Mouse (Mus musculus) cerebellum, adult (tissue): ENCODE measurements around the gene Dhcr7.

ENCODE experiments used
- ATAC-seq: cut with Nextera tagmentation; 2 replicates; pipeline ENCODE4 v1.9.2; 2017; ENCODE audit warnings: mild to moderate bottlenecking, moderate library complexity, mixed read lengths; ENCODE audit not compliant: insufficient number of reproducible peaks, low FRiP score, low TSS enrichment

Dhcr7 gene

DNA sequence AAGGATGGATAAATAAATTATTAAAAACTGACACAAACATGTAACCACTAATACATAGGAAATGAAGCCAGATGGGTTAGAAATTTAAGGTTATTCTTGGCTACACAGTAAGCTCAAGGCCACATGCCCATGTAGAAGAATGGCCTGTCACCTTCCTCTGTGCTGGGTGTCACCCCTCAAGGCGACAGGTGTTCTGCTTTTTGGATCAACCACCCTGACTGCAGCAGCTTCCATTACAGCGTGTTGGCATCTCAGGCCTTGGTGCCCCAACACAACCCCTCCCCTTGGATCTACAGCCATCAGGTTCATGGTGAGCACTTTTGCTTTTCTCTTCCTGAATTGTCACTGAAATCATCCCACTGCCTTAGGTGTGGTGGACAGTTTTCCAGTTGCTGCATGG lies 9.7 kb downstream of the Dhcr7 start:
- no peak for ATAC-seq

DNA sequence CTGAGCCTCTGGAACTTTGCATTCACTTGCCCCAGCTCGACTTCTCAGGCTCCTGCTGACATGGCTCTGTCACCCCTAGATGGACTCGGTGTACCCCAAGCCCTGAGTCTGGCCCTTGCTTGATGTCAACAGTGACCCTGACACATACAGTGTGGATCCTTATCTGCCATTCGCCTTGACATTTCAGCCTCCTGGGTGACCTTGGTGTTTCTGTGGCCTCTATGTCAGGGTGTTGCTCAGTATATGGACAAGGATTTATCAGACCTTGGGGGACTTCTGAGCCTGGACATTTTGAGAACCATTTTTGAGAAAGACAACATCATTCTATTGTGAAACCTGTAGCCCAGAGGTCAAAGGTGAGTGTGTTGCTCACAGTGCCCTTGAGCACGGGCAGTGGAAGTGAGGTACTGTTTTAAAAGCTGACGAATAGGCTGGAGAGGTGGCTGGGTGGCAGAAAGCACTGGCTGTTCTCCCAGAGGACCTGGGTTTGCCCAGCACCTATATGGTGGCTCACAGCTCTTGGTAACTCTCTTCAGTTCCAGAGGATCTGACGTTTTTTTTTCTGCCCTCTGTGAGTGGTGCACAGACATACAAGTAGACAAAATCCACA lies 10.7 kb downstream of the Dhcr7 start:
- no peak for ATAC-seq

DNA sequence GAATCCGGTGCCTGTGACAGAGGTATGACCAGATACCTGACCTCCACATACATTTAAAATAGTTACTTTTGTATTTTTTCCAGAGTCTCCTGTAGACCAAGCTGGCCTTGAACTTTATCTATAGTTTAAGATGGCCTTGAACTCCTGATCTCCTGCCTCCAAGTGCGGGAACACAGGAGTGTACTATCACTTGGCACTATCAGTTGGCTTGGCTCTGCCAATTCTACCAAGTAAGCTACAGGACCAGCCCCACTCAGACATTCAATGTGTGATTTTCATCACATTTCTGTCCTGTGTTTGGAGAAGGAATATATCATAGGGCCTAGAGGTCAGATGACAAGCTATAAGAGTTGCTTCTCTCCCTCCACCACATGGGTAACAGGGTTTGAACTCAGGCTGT lies 11.4 kb downstream of the Dhcr7 start:
- no peak for ATAC-seq

GRCm38 (mm10) chr7:143834972-143835371 lies 12.0 kb downstream of the Dhcr7 start:
- ATAC-seq = no peak

- ATAC-seq = no peak
Measured at GRCm38 (mm10) chr7:143837705-143838358, 14.9 kb downstream of the Dhcr7 start.

DNA sequence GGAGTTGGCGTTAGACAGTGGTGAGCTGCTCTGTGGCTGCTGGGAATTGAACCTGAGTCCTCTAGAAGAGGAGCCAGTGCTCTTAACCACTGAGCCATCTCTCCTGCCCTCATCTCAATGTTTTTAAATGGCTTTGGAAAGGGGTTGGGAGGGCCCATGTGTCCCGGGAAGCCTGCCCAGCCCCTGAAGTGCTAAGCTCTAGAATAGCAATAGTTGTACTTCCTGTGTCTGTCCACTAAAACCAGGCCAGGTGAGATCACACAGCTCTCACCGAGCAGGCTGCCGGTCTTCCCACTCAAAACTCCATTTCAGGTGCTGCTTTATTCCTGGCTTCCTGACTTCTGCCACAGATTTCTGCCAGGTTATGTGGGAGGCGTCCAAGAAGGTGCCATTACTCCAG lies 17.2 kb downstream of the Dhcr7 start:
- ATAC-seq = no peak

DNA sequence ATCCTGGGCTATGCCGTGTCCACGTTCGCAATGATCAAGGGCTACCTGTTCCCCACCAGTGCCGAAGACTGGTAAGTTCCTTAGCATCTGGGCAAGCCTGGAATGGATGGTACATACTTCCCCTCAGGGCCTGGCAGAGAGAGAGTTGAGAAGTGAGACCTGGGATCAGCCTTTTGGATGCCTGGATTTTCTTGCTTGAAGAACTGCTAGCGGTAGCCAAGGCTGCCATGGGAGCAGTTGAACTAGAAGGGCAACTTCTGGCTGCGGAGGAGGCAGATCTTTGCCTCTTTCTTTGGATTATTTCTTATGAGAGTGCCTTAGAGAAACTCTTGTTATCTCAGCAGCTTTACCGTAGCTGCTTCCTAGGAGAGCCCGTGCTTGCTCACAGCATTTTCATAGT lies 18.4 kb downstream of the Dhcr7 start:
- ATAC-seq = no peak

DNA sequence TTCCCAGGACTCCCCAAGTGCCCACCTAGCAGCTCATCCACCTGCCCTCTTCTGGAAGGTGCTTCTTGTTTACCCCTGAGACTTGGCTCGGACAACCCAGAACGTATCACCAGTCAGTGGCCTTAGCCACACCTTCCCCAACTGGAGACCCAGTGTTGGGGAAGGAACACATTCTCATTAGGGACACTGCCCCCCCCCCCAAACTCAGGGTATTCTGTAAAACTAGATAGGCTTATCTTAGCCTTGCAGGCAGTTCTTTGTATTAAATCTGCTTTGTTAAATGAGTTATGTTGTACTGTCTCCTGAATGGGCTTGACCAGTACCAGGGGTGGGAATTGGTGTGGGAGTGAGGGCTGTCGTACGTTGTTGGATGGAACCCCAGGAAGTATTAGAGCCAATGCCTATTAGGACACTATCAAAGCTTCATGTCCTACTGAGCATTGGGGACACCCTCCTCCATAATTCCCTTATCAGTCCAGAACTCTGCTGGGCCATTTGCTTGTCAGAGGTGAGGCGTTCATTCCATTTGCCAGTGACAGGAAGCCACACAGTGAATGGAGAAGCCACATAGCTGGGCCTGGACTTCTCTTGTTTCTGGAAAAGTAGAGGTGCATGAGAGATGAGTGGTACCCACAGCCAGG lies 25.3 kb downstream of the Dhcr7 start:
- no peak for ATAC-seq

- ATAC-seq = no peak
Measured at GRCm38 (mm10) chr7:143848768-143849482, 26.0 kb downstream of the Dhcr7 start.

- no peak for ATAC-seq
Measured at GRCm38 (mm10) chr7:143866538-143866937, 43.6 kb downstream of the Dhcr7 start, which contains the start of gene Gm498. TSS of gene Gm498 (plus strand) at chr7:143866838.

DNA sequence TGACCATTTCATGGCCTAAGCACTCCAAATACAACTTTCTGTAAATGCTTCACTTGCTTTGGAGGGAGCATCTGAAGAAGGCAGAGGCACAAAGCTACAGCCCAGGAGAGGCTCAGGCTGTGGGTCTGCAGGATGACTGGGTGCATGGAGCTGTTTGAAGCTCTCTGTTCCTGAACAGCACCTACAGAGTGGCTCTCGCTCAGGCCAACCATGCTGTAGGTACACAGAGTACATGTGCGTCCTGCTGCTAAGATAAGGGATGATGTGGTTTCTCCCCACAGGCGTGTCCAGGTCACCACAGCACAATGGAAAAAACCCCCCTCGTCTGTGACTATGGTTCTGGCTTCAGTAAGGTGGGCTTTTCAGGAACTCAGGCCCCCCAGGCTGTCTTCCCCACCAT lies 45.9 kb downstream of the Dhcr7 start:
- no peak for ATAC-seq

GRCm38 (mm10) chr7:143883717-143884116 lies 60.8 kb downstream of the Dhcr7 start:
- no peak for ATAC-seq

- ATAC-seq = no peak
Measured at GRCm38 (mm10) chr7:143891146-143891545, 68.2 kb downstream of the Dhcr7 start.

- no peak for ATAC-seq
Measured at GRCm38 (mm10) chr7:143892361-143892760, 69.4 kb downstream of the Dhcr7 start.
